Mouse (Mus musculus) inflammation-experienced regulatory T-cells, adult 6 months (primary cell): ENCODE data around the gene Tanc1. TPM values are rescaled to one million over a fixed set of nuclear protein-coding genes. Genes with fewer than 3 reads are reported as not detected.
"Not testable (repeated sequence)": the region's sequence is repeated elsewhere in the genome, so short reads cannot be mapped to it uniquely, and the experiment has no call there.

Experiments used
- ATAC-seq: one replicate; pipeline ENCODE4 v1.8.0; 2017
- polyA plus RNA-seq, 3 experiments: library from polyadenylated mRNA; unstranded; fragments of 100-300 nt; shearing (Covaris generic); gene quantifications; one replicate each; pipeline ENCODE4 v1.2.1; 2017

The Tanc1 gene
- 10 to 100 TPM in 1 of 3 experiments, 1 to 10 TPM in 2; 4.7 to 13.5 (median 9.6) TPM for polyA plus RNA-seq

- peak; percentile 86 for ATAC-seq
Measured at GRCm38 (mm10) chr2:59611831-59612732, at the start of gene Tanc1. Tanc1 (plus strand) TSS chr2:59612042.

DNA sequence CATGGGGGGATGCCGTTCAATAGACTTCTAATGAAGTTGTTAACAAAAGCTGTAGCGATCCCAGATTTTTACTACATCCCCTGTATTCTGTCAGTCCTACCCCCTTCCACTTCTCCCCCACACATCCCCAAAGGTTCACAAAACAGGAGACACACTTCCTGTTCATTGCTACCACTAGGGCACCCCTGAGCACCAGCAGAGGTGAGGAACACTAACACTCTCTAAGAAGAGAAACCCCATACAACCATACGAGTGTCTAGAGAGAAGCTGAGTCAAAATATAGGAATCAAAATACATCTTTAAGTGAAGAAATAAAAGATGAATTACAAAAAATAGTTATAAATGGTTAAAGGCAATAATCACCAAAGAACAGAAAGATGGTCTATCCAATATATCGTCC is 49.6 kb upstream of the Tanc1 start:
- ATAC-seq, result no peak

GRCm38 (mm10) chr2:59562696-59563095 is 49.1 kb upstream of the Tanc1 start:
- ATAC-seq, result no peak

GRCm38 (mm10) chr2:59564029-59564611 is 47.7 kb upstream of the Tanc1 start:
- not testable (repeated sequence) for ATAC-seq

DNA sequence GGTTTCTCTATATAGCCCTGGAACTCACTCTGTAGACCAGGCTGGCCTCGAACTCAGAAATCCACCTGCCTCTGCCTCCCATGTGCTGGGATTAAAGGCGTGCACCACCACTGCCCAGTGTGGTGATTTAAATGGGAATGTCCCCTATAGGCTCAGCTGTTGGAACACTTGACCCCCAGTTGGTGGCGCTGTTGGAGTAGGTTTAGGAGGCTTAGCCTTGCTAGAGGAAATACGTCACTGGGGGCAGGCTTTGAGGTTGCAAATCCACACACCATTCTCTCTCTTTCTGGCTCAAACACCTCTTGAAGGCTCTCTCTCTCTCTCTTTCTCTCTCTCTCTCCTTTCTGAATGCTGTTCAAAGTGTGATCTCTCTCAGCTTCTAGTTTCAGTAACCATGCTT is 46.9 kb upstream of the Tanc1 start:
- ATAC-seq, result no peak

DNA sequence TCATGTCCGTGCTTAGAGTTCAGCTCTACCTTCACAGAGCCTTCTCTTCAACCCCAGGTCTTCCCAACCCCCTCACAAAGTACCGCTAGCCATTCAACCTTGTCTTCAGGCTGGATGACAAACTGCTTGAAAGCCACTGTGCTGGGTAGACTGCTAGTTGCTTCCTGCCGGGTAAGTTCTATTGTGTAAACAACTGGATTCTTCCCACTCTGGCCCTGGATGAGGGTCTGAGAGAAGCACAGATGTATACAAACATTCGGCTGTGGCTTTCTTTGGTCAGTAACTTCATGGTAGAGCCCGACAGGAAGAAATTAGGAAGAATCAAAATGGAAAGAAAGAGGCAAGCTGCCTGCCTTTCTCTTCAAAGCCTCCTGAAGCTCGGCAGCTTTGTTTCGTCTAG is 30.9 kb upstream of the Tanc1 start:
- no peak for ATAC-seq

DNA sequence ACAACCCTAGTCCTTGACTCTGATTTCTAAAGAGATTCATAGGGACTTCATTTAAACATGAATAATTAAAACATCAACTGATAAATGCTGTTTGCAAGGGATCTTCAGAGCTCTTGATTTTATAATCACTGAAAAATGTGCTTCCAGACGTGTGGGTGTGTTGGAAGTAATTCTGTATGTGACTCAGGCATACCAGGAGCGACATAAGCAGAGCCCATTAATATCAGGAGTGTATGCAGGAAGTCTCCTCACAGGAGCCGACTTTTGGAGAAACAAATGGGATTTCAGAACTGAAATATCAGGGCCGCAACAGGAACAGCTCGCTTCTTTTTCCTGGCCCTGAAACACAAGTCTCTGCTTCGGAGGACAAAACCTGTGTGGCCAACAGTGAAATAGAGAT is 27.9 kb upstream of the Tanc1 start:
- ATAC-seq, result no peak

DNA sequence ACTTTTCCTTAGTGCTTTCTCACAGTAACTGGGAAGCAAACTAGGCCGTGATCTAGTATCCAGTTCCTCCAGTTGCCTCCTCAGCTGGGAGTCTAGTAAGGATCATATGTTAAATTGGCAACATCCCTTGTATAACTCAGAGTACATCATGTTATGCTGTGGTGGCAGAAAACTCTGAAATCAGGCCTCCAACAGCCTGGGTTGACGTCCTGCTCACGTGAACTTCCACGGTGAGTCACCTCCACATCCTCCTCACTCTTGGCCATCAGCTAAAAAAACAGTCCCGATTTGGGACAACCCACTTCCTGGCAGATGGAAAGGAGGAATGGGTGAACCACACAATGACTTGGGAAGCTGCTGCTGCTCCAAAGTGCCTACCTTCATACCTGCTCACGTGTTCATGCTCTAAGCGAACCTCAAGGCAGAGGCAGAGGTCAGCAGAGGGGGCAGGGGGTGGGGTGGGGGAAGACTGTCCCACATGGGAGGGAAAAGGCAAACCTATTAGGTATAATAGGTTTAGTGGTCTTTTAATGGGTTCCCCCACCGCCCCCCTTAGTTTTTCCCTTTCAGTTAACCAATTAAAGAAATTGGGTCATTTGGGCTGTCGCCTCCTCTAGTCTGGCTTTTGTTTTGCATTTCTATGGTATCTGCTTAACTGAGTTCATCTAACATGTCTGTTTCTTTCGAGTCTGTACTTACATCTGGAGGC is 24.3 kb upstream of the Tanc1 start:
- no peak for ATAC-seq

DNA sequence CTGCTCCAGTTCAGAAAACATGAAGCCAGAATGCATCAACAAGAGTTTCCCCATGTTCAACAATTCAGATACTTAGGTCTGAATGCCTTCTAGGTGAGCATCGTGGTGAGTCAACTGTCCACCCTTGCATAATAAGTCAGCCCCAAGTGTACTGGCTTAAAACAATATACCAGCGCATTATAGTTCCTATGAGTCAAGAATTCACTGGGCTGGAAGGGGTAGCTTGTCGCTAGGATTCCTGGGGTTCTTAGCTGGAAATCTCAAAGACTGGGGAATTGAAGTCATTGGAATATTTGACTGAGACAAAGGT is 23.8 kb upstream of the Tanc1 start:
- ATAC-seq, result no peak

DNA sequence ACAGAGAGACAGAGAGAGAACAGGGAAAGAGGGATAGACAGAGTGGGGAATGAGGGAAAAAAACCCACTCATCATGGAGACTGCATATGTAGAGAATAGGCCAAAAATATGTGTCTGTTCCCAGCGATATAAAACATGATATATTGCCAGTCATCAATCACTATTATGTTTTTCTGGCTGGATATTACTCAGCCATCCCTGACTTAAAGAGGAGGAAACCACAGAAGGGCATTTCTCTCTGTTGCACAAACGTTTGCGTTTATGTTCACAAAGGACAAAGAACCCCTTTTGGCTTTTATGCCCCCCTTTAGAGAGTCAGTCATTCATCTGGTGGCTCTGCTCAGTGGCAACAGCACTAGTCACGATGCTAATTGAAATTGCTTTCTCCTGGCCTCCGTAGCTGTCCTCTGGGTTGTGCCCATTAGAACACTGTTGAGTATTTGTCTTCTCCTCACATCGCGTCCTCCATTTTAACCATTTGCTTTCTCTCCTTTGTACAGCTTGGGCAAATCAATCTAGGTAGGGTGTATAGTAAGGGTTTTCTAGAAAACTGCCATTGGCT is 18.4 kb upstream of the Tanc1 start:
- ATAC-seq, result no peak

DNA sequence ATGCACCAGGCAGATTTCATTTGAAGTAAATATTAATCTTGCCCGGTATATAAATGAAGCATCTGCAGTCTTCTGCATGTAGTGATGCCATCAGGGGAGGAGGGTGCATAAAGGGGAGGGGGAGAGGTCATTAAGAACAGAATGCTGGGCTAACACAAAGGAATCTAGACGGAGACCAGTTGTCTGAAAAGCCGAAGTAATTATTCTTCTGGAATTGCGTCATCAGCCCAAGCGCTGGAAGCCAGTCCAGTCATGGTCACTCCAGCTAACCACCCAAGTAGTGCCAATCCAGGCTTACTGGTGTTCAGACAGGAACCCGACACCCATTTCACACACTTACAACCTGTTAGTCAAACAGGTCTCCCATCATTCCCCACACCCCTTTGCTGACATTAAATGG is 17.7 kb upstream of the Tanc1 start:
- ATAC-seq, result no peak

GRCm38 (mm10) chr2:59596545-59596944 is 15.3 kb upstream of the Tanc1 start:
- no peak for ATAC-seq

GRCm38 (mm10) chr2:59598286-59598685 is 13.6 kb upstream of the Tanc1 start:
- ATAC-seq, result no peak

GRCm38 (mm10) chr2:59598894-59599293 is 12.9 kb upstream of the Tanc1 start:
- no peak for ATAC-seq

GRCm38 (mm10) chr2:59599338-59600111 is 12.3 kb upstream of the Tanc1 start:
- no peak for ATAC-seq

DNA sequence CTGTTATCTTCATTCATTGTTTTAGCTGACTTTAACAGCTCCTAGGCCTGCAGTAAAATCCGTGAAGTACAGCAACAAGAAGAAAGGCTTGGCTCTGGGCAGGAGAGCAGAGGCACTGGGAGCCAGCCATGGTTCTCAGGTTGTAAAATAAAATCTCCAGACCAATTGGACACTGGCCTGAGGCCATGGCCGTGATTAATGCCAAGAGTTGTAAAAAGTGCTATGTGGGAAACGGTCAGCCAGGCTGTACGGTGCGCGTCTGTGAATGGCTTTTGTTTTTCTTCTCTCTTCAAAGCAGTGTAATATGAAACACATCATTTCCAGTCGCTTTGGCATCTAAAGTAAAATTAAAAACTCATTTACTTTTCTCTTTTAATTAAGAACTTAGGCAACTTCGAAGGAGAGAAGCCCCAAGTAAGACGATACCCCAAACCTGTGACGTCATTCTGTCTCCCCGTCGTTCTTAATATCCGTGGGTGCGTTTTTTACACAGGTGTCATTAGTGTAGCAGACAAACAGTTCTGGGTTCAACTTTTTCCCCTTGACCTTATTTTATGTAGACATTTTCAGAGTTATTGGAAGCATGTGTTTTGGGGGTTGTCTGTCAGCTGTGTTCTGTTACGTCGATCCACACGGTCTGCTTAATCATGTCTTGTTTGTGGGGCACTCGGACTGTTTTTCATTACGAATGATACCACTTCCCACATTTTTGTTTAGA is 11.6 kb upstream of the Tanc1 start:
- no peak for ATAC-seq

DNA sequence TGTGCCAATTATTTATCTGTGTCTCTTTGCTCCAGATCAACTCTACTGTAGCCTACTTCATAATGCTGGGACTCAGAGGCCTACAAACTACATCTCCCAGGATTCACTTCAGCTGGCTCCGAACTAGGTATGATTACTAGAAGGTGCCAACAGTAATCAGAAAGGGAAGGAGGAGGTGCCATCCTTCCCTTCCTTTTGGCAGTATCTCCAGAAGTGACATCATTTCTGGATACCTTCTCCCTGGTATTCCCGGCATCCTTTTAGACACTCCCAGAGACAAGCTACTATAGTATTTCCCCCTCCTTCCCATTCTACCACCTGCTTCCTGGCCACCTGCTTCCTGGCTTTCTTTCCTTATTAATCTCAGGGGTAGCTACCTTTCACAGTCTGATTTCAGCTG is 10.9 kb upstream of the Tanc1 start:
- ATAC-seq, result no peak

DNA sequence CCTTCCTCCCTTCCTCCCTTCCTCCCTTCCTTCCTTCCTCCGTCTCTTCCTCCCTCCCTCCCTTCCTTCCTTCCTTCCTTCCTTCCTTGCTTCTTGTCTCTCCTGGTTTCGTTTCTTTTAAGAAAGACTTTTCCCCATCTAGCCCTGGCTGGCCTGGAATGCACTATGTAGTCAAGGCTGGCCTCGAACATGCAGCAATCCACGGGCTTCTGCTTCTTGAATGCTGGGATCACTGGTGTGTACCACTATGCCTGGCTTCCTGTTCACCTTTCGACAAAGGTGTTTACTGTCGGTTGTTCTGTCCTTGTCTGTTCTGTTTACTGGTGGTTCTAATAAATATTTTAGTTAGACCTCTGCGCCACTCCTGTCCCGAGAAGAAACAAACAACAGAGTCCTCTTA is 10.4 kb upstream of the Tanc1 start:
- ATAC-seq, result no peak

GRCm38 (mm10) chr2:59608958-59609357 is 2.9 kb upstream of the Tanc1 start:
- ATAC-seq, result no peak

GRCm38 (mm10) chr2:59611216-59611810 is 529 bp upstream of the Tanc1 start:
- no peak for ATAC-seq

DNA sequence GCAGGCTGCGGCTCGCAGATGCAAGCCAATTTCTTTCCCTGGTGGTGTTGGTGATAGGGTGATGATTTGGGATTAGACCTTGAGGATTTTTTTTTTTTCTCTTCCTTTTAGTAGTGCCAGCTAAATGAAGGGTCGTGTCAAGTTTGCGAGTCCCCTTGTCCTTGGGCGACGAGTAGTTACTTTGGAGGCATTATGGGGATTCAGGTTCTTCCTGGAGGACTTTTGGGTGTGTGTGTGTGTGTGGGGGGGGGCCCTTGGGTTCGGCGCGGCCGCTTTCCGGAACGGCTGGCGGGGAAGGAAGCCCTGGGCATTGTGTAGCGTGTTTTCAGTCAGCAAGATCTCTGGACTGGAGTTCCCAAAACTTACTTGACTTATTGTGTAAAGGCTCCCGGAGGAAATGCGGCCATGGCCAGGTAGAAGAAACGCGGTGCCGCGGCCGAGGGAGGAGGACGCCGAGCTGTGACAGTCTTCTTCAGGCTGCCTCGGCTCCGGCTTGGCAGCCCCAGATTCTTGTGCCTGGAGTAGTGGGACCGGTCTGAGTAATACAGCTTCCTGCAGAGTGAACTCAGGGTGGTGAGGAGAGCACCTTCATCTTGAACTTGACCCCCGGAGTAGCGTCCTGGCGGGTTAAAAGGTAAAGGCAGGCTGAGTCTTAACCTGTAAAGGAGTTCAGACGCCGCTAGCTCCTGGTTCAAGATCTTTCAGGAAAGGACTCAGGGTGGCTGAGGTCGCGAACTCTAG is 1.1 kb downstream of the Tanc1 start:
- ATAC-seq, result peak; percentile 26
